Mouse (Mus musculus) kidney, adult 2 months (tissue): ENCODE measurements around the gene Ltc4s.

Experiments
- CTCF ChIP-seq: fragments of 200-500 bp; conservative IDR thresholded peaks from 2 replicates; pipeline ENCODE4 v1.5.1; 2011; ENCODE audit warnings: low read depth, mild to moderate bottlenecking, control low read depth, low read length, moderate library complexity, mixed read lengths; ENCODE audit not compliant: insufficient read depth, insufficient read length
- POLR2A ChIP-seq: fragments of 200-500 bp; IDR thresholded peaks from one replicate; pipeline ENCODE4 v1.6.1; 2011; ENCODE audit warnings: low read depth, low read length, control low read depth

GRCm38 (mm10) chr11:50192278-50192677 lies 46.1 kb downstream of the Ltc4s start:
- TF ChIP-seq POLR2A (no peak), CTCF (no peak)
